Mouse (Mus musculus) liver, embryonic 14.5 days (tissue): ENCODE results near the gene Fam126b.

Experiments
- CTCF ChIP-seq: IDR thresholded peaks from 2 replicates; pipeline ENCODE4 v1.5.1; 2016; ENCODE audit warnings: antibody characterized with exemption, low read depth, control low read depth
- EP300 ChIP-seq: IDR thresholded peaks from 2 replicates; pipeline ENCODE4 v1.6.1; 2016; ENCODE audit warnings: antibody characterized with exemption, low read depth

- TF ChIP-seq CTCF (no peak), EP300 (no peak)
Observed at GRCm38 (mm10) chr1:58503793-58504370, 82.2 kb downstream of the Fam126b start.
